Comparison of ENCODE assay signal across 8 mouse cellular contexts in genomic region chr5:149184844-149185186, GRCm38 (mm10). TPM values are rescaled to one million over a fixed set of nuclear protein-coding genes. Genes with fewer than 3 reads are reported as not detected.
DNase-seq lines count a peak whose midpoint lies in the region; ATAC-seq lines count a peak whose summit lies in the region.

No protein-coding gene starts in this region.

- no peaks in the 10 kb centered on the region for H3K9me3 ChIP-seq in heart, embryonic 16.5 days (replicated peaks; ENCODE audit: control insufficient read depth, low read length)
- no peaks in the 10 kb centered on the region for H3K9me3 ChIP-seq in limb, embryonic 10.5 days (replicated peaks)

- peaks cover 10% of the 10 kb centered on the region for H3K36me3 ChIP-seq in heart, embryonic 16.5 days (ENCODE audit: control insufficient read depth, insufficient read depth)
- peaks cover 36% of the 10 kb centered on the region for H3K36me3 ChIP-seq in limb, embryonic 10.5 days

- WGBS in heart, embryonic 16.5 days = 0% methylated on average over 20 of the region's 20 CpGs
- WGBS in limb, embryonic 10.5 days = 0% methylated on average over 20 of the region's 20 CpGs

- no peak for DNase-seq in frontal cortex, postnatal 14 days (ENCODE audit: low spot score in 2 of 2)
- DNase-seq in 3T3-L1 (ENCODE audit: low read depth, low spot score) = peak; percentile 71
- DNase-seq in limb, embryonic 10.5 days (ENCODE audit: low spot score) = no peak
- peak; percentile 34 for DNase-seq in urinary bladder, postnatal 25 days (ENCODE audit: low spot score)

- ATAC-seq in frontal cortex, adult (ENCODE audit: low TSS enrichment) = peak; percentile 26; the same call in 1 of the 2 replicates
- ATAC-seq in heart, embryonic 16.5 days (replicated peaks; ENCODE audit: extremely low read depth, insufficient read depth, low FRiP score) = peak; percentile 11
- peak; percentile 33 for ATAC-seq in megakaryocyte-erythroid progenitor cell, adult 5-6 weeks (replicated peaks; ENCODE audit: low FRiP score, low TSS enrichment, poor library complexity, severe bottlenecking)

- peak overlapping the region; percentile 94 for H3K27ac ChIP-seq in brown adipose tissue, adult 24 weeks (replicated peaks; ENCODE audit: low read depth, low read length)
- H3K27ac ChIP-seq in heart, embryonic 16.5 days (ENCODE audit: low read length) = peak overlapping the region; percentile 90
- peak overlapping the region; percentile 97 for H3K27ac ChIP-seq in limb, embryonic 10.5 days

- H3K4me1 ChIP-seq in brown adipose tissue, adult 24 weeks (ENCODE audit: control insufficient read depth, insufficient read depth, insufficient read length, low read length) = no peaks in the 10 kb centered on the region
- peaks cover 19% of the 10 kb centered on the region for H3K4me1 ChIP-seq in heart, embryonic 16.5 days (ENCODE audit: control insufficient read depth, insufficient read depth, low read length)
- peaks cover 19% of the 10 kb centered on the region for H3K4me1 ChIP-seq in limb, embryonic 10.5 days

- peak overlapping the region; percentile 93 for H3K9ac ChIP-seq in heart, embryonic 16.5 days (ENCODE audit: low read length)

- H3K4me2 ChIP-seq in heart, embryonic 16.5 days (ENCODE audit: low read depth, low read length) = peak overlapping the region; percentile 84

- peak overlapping the region; percentile 91 for H3K4me3 ChIP-seq in brown adipose tissue, adult 24 weeks (ENCODE audit: insufficient read depth, low read depth, low read length)
- H3K4me3 ChIP-seq in heart, embryonic 16.5 days (ENCODE audit: low read length) = peak overlapping the region; percentile 95
- peak overlapping the region; percentile 77 for H3K4me3 ChIP-seq in limb, embryonic 10.5 days

- H3K27me3 ChIP-seq in heart, embryonic 16.5 days (ENCODE audit: control insufficient read depth, insufficient read depth, low read length) = no peaks in the 10 kb centered on the region
- no peaks in the 10 kb centered on the region for H3K27me3 ChIP-seq in limb, embryonic 10.5 days (ENCODE audit: low read depth, poor library complexity, severe bottlenecking)

RNA-seq across cellular contexts. Expression of gene Hmgb1, which starts 0.5 kb away (rescaled TPM):
- polyA plus RNA-seq in brown adipose tissue, adult 24 weeks (2012; ENCODE audit: insufficient read depth, insufficient read length, missing spikeins) = 51.1 and 59.6 TPM in 2 replicates
- polyA plus RNA-seq in heart, embryonic 16.5 days (2015; fragmentation: Nextera tagmentation; extraction: Ambion mirVana) = 624 and 757 TPM in 2 replicates
- 1,666 and 1,835 TPM in 2 replicates for polyA plus RNA-seq in limb, embryonic 10.5 days (2016; fragmentation: Nextera tagmentation; extraction: Ambion mirVana)
- 800 and 835 TPM in 2 replicates for total RNA-seq in megakaryocyte-erythroid progenitor cell, adult 5-6 weeks (2014; fragmentation: Nextera tagmentation)
- 1,093 and 1,199 TPM in 2 replicates for total RNA-seq in megakaryocyte-erythroid progenitor cell, adult 5-6 weeks (2017)

RNA-seq across cellular contexts. Expression of gene Uspl1, which starts 0.7 kb away (rescaled TPM):
- 12.2 and 20.9 TPM in 2 replicates for polyA plus RNA-seq in brown adipose tissue, adult 24 weeks (2012; ENCODE audit: insufficient read depth, insufficient read length, missing spikeins)
- 28.0 and 29.2 TPM in 2 replicates for polyA plus RNA-seq in heart, embryonic 16.5 days (2015; fragmentation: Nextera tagmentation; extraction: Ambion mirVana)
- 72.9 and 78.7 TPM in 2 replicates for polyA plus RNA-seq in limb, embryonic 10.5 days (2016; fragmentation: Nextera tagmentation; extraction: Ambion mirVana)
- 62.8 and 64.3 TPM in 2 replicates for total RNA-seq in megakaryocyte-erythroid progenitor cell, adult 5-6 weeks (2014; fragmentation: Nextera tagmentation)
- 56.6 and 66.9 TPM in 2 replicates for total RNA-seq in megakaryocyte-erythroid progenitor cell, adult 5-6 weeks (2017)

Comparison
In these comparisons a context has a peak if more than half of its experiments do, and no peak if none do; other contexts are left out.
1. DNase-seq: peak in 3T3-L1 (single experiment) and urinary bladder, postnatal 25 days (single experiment); none in frontal cortex, postnatal 14 days (0 of 2) and limb, embryonic 10.5 days (single experiment).
2. RNA of gene Hmgb1, which starts 0.5 kb away (polyA plus RNA-seq): 1,666 to 1,835 TPM in limb, embryonic 10.5 days and 624 to 757 TPM in heart, embryonic 16.5 days; 51.1 to 59.6 TPM in brown adipose tissue, adult 24 weeks; every median in the first group is over 10 times any median in the second.
3. Peak in every context shown above with its lines, with median percentiles within 50 percentile points of each other: ATAC-seq, H3K27ac ChIP-seq and H3K4me3 ChIP-seq.